Mouse (Mus musculus) hindbrain, embryonic 12.5 days (tissue): Measurements from ENCODE around the gene Ldlrad3. TPM values are rescaled to one million over a fixed set of nuclear protein-coding genes. Genes with fewer than 3 reads are reported as not detected.

ENCODE experiments used
- ATAC-seq: fragments of 200-750 bp; cut with Nextera tagmentation; 2 replicates; pipeline ENCODE4 v1.8.0; 2017; ENCODE audit warnings: moderate TSS enrichment; ENCODE audit not compliant: low FRiP score
- H3K27ac ChIP-seq: fragments of 300-500 bp; sonication (generic); 2 replicates; pipeline ENCODE4 v1.5.1; 2016; ENCODE audit warnings: mild to moderate bottlenecking
- H3K27me3 ChIP-seq: fragments of 300-500 bp; sonication (generic); 2 replicates; pipeline ENCODE4 v1.6.1; 2016; ENCODE audit warnings: mild to moderate bottlenecking
- H3K36me3 ChIP-seq: fragments of 300-500 bp; sonication (generic); 2 replicates; pipeline ENCODE4 v1.6.1; 2016; ENCODE audit warnings: mild to moderate bottlenecking
- H3K4me1 ChIP-seq: fragments of 300-500 bp; sonication (generic); 2 replicates; pipeline ENCODE4 v1.6.1; 2016
- H3K4me2 ChIP-seq: fragments of 300-500 bp; sonication (generic); replicated peaks from 2 replicates; pipeline ENCODE4 v1.6.1; 2016; ENCODE audit warnings: mild to moderate bottlenecking
- H3K4me3 ChIP-seq: fragments of 300-500 bp; sonication (generic); 2 replicates; pipeline ENCODE4 v1.5.1; 2016; ENCODE audit warnings: mild to moderate bottlenecking
- H3K9ac ChIP-seq: fragments of 300-500 bp; sonication (generic); 2 replicates; pipeline ENCODE4 v1.6.1; 2016; ENCODE audit warnings: mild to moderate bottlenecking, moderate library complexity
- H3K9me3 ChIP-seq: fragments of 300-500 bp; sonication (generic); replicated peaks from 2 replicates; pipeline ENCODE4 v1.6.1; 2016; ENCODE audit warnings: mild to moderate bottlenecking
- WGBS: fragments of 180-500 bp; shearing (Covaris S2); methylation state at CpG from one replicate; pipeline ENCODE4 v1.1.7; 2016; 5-methylcytosine and 5-hydroxymethylcytosine counted together
- polyA plus RNA-seq: library from polyadenylated mRNA; unstranded; fragments of >200 nt; fragmentation: Nextera tagmentation; extraction: Ambion mirVana; gene quantifications from 2 replicates; pipeline ENCODE4 v1.2.1, GENCODE M21; 2016

The Ldlrad3 gene
- polyA plus RNA-seq, 1 experiment from 2014 or later = 54.9 TPM

DNA sequence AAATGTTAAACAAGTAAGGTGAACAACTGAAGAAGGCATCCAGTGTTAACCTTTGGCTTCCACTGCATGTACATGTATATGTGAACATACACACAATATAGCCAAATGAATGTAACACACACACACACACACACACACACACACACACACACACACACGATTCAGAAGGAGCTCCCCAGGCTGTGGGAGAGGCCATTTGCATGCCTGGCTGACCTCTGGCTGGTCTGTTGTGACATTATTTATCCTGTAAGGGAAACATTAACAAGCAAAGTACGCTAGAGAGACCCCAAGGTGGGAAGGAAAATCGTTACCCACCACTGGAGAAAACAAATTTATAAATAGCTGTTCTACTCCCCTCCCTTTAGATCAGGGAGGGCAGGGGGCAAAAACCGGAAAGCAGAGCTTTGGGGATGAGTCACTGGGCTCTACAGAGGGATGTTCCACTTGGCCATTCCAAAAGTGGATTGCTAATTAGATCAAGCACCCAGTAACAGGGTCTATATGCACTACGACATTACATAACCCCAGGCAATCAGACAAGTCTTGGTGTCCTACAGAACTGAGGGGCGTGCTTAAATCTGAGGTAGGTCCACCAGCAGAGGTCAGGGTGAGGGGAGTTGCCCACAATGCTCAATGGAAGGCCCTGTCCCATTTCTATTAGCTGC is 174.7 kb downstream of the Ldlrad3 start:
- H3K27ac ChIP-seq = no peak overlapping the region

DNA sequence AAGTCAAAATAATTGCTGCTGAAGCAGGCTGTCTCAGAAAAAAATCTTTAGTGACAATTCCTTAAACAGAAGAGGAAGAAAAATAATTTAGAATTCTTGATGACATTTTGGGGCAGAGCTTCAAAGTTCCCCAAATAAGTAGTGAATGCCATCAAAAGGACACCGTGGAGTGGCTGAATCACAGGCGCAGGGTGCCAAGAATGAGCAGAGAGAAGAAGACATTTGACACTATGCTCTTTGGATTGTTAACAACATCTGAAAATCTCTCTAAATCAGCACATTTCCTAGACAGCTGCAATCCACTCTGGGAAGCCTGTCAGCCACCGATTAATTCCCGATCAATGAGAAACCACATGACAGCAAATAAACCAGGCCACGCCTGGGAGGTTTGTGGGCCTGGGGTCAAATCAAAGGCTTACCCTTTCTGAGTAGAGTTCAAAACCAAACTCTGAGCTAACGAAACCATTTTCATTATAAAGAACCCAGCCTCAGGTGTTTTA is 176.4 kb downstream of the Ldlrad3 start:
- 74% methylated on average over 6 of the region's 6 CpGs for WGBS
- Histone ChIP-seq H3K4me1 (peaks cover 54% of the 10 kb centered on the region), H3K27ac (no peak overlapping the region), H3K36me3 (0 out of 2 replicates have a peak, but pooled peaks cover 2% of the 10 kb centered on the region), H3K4me2 (no peak overlapping the region), H3K9ac (no peak overlapping the region), H3K4me3 (no peak overlapping the region), H3K27me3 (no peaks in the 10 kb centered on the region), H3K9me3 (no peaks in the 10 kb centered on the region)
- no peak for ATAC-seq

More for the DNA sequence above, 174.7 kb downstream of the Ldlrad3 start:
- peaks cover 45% of the 10 kb centered on the region for H3K4me1 ChIP-seq
- ATAC-seq = no peak
- H3K4me2 ChIP-seq = no peak overlapping the region
- no peaks in the 10 kb centered on the region for H3K27me3 ChIP-seq
- 73% methylated on average over 6 of the region's 6 CpGs for WGBS
- 0 out of 2 replicates have a peak, but pooled peaks cover 2% of the 10 kb centered on the region for H3K36me3 ChIP-seq
- H3K4me3 ChIP-seq = no peak overlapping the region
- no peak overlapping the region for H3K9ac ChIP-seq
- H3K9me3 ChIP-seq = no peaks in the 10 kb centered on the region

DNA sequence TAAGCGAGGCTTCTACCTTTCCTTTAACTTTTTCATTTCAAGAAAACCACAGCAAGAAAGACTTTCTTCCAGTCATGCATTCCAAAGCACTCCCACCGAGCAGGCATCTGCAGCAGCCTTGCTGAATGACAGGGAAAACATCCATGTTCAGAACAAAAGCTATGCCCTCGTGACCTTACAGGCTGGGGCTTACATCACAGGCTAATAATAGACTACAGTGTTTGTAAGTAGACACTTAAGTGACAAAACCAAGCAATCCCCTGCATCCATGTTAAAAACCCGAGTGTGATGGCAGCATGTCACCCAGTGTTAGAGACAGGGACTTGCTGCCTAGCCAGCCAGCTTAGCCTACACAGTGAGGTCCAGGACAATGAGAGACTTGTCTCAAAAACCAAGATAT is 180.0 kb downstream of the Ldlrad3 start:
- WGBS = 4% methylated on average over 4 of the region's 4 CpGs
- no peak overlapping the region for H3K4me3 ChIP-seq
- H3K4me1 ChIP-seq = peaks cover 82% of the 10 kb centered on the region
- H3K27me3 ChIP-seq = no peaks in the 10 kb centered on the region
- no peaks in the 10 kb centered on the region for H3K9me3 ChIP-seq
- no peak overlapping the region for H3K4me2 ChIP-seq
- ATAC-seq = no peak
- peak overlapping the region; percentile 32; the same call in 1 of the 2 replicates for H3K9ac ChIP-seq
- 0 out of 2 replicates have a peak, but pooled peaks cover 2% of the 10 kb centered on the region for H3K36me3 ChIP-seq
- peak overlapping the region; percentile 97 for H3K27ac ChIP-seq

GRCm38 (mm10) chr2:102005377-102006007 is 180.7 kb downstream of the Ldlrad3 start:
- H3K9ac ChIP-seq = no peak overlapping the region
- H3K4me1 ChIP-seq = peaks cover 82% of the 10 kb centered on the region
- no peaks in the 10 kb centered on the region for H3K27me3 ChIP-seq
- peak overlapping the region; percentile 97 for H3K27ac ChIP-seq
- WGBS = 17% methylated on average over 8 of the region's 8 CpGs
- no peak for ATAC-seq
- no peak overlapping the region for H3K4me3 ChIP-seq
- H3K4me2 ChIP-seq = no peak overlapping the region
- no peaks in the 10 kb centered on the region for H3K36me3 ChIP-seq
- H3K9me3 ChIP-seq = no peaks in the 10 kb centered on the region

GRCm38 (mm10) chr2:102003776-102004264 is 182.4 kb downstream of the Ldlrad3 start:
- Histone ChIP-seq H3K36me3 (no peaks in the 10 kb centered on the region), H3K27ac (peak overlapping the region; percentile 97), H3K4me1 (peaks cover 87% of the 10 kb centered on the region), H3K9me3 (no peaks in the 10 kb centered on the region), H3K9ac (no peak overlapping the region), H3K4me3 (no peak overlapping the region), H3K27me3 (no peaks in the 10 kb centered on the region), H3K4me2 (no peak overlapping the region)
- 41% methylated on average over 7 of the region's 7 CpGs for WGBS
- ATAC-seq = no peak

DNA sequence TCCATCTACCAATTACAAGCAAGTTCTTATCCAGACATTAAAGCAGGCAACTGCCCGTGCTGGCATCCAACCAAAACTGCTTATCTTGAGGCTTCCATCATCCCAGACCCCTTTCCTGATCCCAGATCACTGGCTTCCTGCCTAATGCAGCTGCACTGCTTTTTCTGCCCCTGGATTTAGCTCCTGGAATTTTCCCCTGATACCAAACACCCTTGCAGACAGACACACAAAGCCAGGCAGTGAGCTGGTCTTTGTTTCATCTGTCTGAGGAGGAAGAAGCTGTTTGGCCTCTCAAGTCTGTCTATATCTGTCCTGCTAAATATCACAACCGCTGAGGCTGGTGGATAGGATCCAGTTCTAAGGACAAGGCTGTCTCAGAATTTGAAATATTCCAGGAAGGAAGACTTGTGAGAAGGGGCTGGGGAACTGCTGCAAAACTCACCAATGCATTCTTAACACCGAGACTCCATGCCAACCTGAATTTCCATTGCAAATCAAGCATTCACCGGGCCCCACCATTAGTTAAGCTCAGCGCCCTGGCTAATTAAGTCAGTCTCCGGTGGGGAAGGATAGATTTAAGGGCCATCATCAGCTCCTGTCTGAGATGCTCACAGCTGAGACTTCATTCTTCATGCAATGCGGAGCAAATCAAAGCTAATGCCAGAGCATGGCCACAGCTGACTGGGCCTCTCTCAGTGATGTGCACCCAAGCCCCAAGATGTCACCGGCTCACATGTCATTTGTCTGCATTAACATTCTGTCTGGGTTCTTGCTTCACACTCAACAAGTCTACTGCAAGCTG is 183.0 kb downstream of the Ldlrad3 start:
- Histone ChIP-seq H3K9me3 (no peaks in the 10 kb centered on the region), H3K27ac (peak overlapping the region; percentile 97), H3K9ac (peak overlapping the region; percentile 33; the same call in 1 of the 2 replicates), H3K4me3 (no peak overlapping the region), H3K36me3 (no peaks in the 10 kb centered on the region), H3K4me2 (peak overlapping the region; percentile 34), H3K27me3 (no peaks in the 10 kb centered on the region), H3K4me1 (peaks cover 86% of the 10 kb centered on the region)
- WGBS = 16% methylated on average over 8 of the region's 8 CpGs
- peak; percentile 87 for ATAC-seq

- H3K27ac ChIP-seq = peak overlapping the region; percentile 97
- no peak overlapping the region for H3K4me3 ChIP-seq
- H3K4me1 ChIP-seq = peaks cover 85% of the 10 kb centered on the region
- no peak for ATAC-seq
- no peaks in the 10 kb centered on the region for H3K36me3 ChIP-seq
- H3K9me3 ChIP-seq = no peaks in the 10 kb centered on the region
- peak overlapping the region; percentile 34 for H3K4me2 ChIP-seq
- no peaks in the 10 kb centered on the region for H3K27me3 ChIP-seq
- WGBS = 46% methylated on average over 12 of the region's 12 CpGs
- no peak overlapping the region for H3K9ac ChIP-seq
These were observed 183.7 kb downstream of the Ldlrad3 start for GRCm38 (mm10) chr2:102002408-102002973.

GRCm38 (mm10) chr2:102001661-102002060 is 184.5 kb downstream of the Ldlrad3 start:
- H3K36me3 ChIP-seq = no peaks in the 10 kb centered on the region
- H3K27ac ChIP-seq = peak overlapping the region; percentile 97
- 0 out of 2 replicates have a peak overlapping the region, but pooled peaks have one; percentile 34 for H3K4me2 ChIP-seq
- H3K9ac ChIP-seq = no peak overlapping the region
- no peaks in the 10 kb centered on the region for H3K27me3 ChIP-seq
- no peak for ATAC-seq
- WGBS = 5% methylated on average over 1 of the region's 1 CpGs
- no peaks in the 10 kb centered on the region for H3K9me3 ChIP-seq
- H3K4me1 ChIP-seq = peaks cover 87% of the 10 kb centered on the region
- no peak overlapping the region for H3K4me3 ChIP-seq

DNA sequence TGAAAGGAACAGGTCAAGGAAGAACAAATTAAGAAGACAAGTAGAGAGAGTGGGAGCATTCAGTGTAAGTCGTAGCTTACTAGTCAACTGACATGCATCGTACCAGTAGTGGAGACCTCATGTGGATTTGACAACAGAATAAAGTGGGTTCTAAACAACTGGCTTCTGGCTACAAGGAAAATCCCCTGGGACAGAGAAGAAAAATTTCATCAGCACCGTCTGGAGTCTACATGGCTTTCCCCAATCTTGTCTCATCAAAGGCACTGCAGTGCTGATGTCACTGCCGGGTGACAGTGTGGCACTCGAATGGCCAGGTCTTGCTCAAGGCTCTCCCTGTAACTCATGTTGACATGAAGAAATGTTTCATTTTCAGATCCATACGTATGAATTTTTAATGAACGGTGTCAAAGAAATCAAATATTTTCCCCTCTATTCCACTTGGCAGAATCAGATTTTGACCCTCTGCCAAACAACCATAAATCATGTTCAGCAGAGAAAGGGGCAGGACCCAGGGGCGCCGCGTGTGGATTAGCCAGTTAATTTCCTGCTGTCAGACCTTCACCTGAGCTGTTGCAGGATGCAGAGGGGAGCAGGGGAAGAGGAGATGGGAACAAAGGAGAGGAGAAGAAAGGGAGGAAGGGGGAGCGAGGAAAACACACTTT is 187.1 kb downstream of the Ldlrad3 start:
- Histone ChIP-seq H3K4me2 (no peak overlapping the region), H3K9me3 (no peaks in the 10 kb centered on the region), H3K4me1 (peaks cover 65% of the 10 kb centered on the region), H3K4me3 (no peak overlapping the region), H3K27me3 (no peaks in the 10 kb centered on the region), H3K9ac (no peak overlapping the region), H3K27ac (peak overlapping the region; percentile 66), H3K36me3 (no peaks in the 10 kb centered on the region)
- whole genome bisulfite sequencing = 40% methylated on average over 11 of the region's 11 CpGs
- ATAC-seq = peak; percentile 11; the same call in 1 of the 2 replicates

GRCm38 (mm10) chr2:101997013-101997412 is 189.2 kb downstream of the Ldlrad3 start:
- no peak overlapping the region for H3K4me3 ChIP-seq
- ATAC-seq = no peak
- H3K4me1 ChIP-seq = peaks cover 45% of the 10 kb centered on the region
- H3K27me3 ChIP-seq = no peaks in the 10 kb centered on the region
- no peaks in the 10 kb centered on the region for H3K36me3 ChIP-seq
- H3K9me3 ChIP-seq = no peaks in the 10 kb centered on the region
- no peak overlapping the region for H3K4me2 ChIP-seq
- H3K9ac ChIP-seq = no peak overlapping the region
- WGBS = 55% methylated on average over 11 of the region's 11 CpGs
- H3K27ac ChIP-seq = peak overlapping the region; percentile 53

DNA sequence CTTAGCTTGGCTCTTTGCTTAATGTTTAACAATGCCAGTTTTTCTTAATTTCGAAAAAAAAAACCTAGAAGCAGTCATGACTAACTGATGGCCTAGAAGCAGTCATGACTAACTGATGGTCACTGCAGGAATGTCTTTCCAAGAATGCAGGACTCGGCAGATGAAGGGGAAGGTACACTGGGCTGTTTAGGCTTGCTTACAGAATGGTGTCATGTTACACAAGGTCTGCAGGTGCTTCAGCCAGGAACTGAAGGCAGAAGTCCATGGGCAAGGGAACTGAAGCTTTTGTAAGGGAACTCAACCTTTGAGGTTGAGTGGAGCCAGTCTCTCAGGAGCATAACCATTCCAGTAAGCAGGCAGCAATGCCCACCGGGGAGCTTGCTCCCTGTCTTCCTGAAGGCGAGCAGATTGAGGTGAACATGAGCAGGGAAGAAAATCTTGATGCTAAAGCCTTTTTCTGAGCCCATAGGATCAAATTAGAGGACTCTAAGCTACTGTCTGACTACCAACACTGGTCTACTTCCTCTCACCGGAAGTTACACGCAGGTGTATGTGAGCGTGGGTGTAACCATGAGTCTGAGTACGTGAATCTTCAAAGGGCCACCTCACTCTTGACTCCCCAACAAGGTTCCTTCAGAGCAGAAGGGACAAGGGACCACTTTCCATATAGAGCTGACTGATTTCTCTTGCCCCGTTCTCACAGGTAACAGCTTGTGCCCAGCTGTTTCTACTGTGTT is 193.4 kb downstream of the Ldlrad3 start:
- H3K27me3 ChIP-seq = no peaks in the 10 kb centered on the region
- no peaks in the 10 kb centered on the region for H3K9me3 ChIP-seq
- no peak overlapping the region for H3K27ac ChIP-seq
- H3K4me1 ChIP-seq = peaks cover 15% of the 10 kb centered on the region
- H3K4me3 ChIP-seq = no peak overlapping the region
- no peak overlapping the region for H3K4me2 ChIP-seq
- no peak overlapping the region for H3K9ac ChIP-seq
- 86% methylated on average over 9 of the region's 9 CpGs for WGBS
- no peaks in the 10 kb centered on the region for H3K36me3 ChIP-seq
- no peak for ATAC-seq
